Mouse (Mus musculus) thymus, adult 2 months (tissue): ENCODE results near the gene Catsperd. TPM values are rescaled to one million over a fixed set of nuclear protein-coding genes. Genes with fewer than 3 reads are reported as not detected.

Source experiments
- DNase-seq: peaks from one replicate; pipeline ENCODE4 v3.0.0; 2021
- H3K27ac ChIP-seq: fragments of 200-500 bp; 2 replicates; pipeline ENCODE4 v1.5.1; 2012; ENCODE audit warnings: low read length, control low read depth; ENCODE audit not compliant: control insufficient read depth, insufficient read depth
- H3K27me3 ChIP-seq: fragments of 200-500 bp; 2 replicates; pipeline ENCODE4 v1.6.1; 2012; ENCODE audit warnings: mild to moderate bottlenecking, low read length, moderate library complexity, mixed read lengths; ENCODE audit not compliant: control insufficient read depth, insufficient read depth
- H3K36me3 ChIP-seq: fragments of 200-500 bp; 2 replicates; pipeline ENCODE4 v1.6.1; 2012; ENCODE audit warnings: mild to moderate bottlenecking, low read length, moderate library complexity; ENCODE audit not compliant: control insufficient read depth, insufficient read depth
- H3K4me1 ChIP-seq: fragments of 200-500 bp; replicated peaks from 2 replicates; pipeline ENCODE4 v1.6.1; 2012; ENCODE audit warnings: low read length; ENCODE audit not compliant: control insufficient read depth, insufficient read depth
- H3K4me3 ChIP-seq: fragments of 200-500 bp; 2 replicates; pipeline ENCODE4 v1.5.1; 2012; ENCODE audit warnings: mild to moderate bottlenecking, low read length, control low read depth, moderate library complexity; ENCODE audit not compliant: control insufficient read depth, insufficient read depth
- CTCF ChIP-seq: fragments of 200-500 bp; IDR thresholded peaks from 2 replicates; pipeline ENCODE4 v1.5.1; 2012; ENCODE audit warnings: mild to moderate bottlenecking, control low read depth, low read length, moderate library complexity, borderline replicate concordance; ENCODE audit not compliant: control insufficient read depth, poor library complexity, insufficient read depth; ENCODE audit errors: extremely low read depth
- POLR2A ChIP-seq: fragments of 200-500 bp; IDR thresholded peaks from 2 replicates; pipeline ENCODE4 v1.6.1; 2012; ENCODE audit warnings: mild to moderate bottlenecking, low read length, control low read depth, moderate library complexity; ENCODE audit not compliant: control insufficient read depth, poor library complexity, insufficient read depth; ENCODE audit errors: extremely low read depth
- WGBS: fragments of 180-500 bp; shearing (Covaris S2); methylation state at CpG from one replicate; pipeline ENCODE4 v1.1.7; 2018; 5-methylcytosine and 5-hydroxymethylcytosine counted together
- polyA plus RNA-seq: library from polyadenylated mRNA; depleted of rRNA; stranded (reverse); fragments of >200 nt; gene quantifications from 2 replicates; pipeline ENCODE4 v1.2.3, GENCODE M21; 2012; rRNA removed

Gene Catsperd
- polyA plus RNA-seq, result 0.50 and 0.51 TPM in 2 replicates

- Histone ChIP-seq H3K4me1 (peaks cover 19% of the 10 kb centered on the region), H3K27me3 (no peaks in the 10 kb centered on the region; the same call in 1 of the 2 replicates), H3K36me3 (no peaks in the 10 kb centered on the region), H3K27ac (no peak within 1 kb of the TSS), H3K4me3 (peak within 1 kb of the TSS; percentile 93)
- DNase-seq, result no peak
- no peak for TF ChIP-seq POLR2A
- TF ChIP-seq CTCF, result no peak
- WGBS, result 19% methylated on average over 26 of the region's 26 CpGs
Observed at GRCm38 (mm10) chr17:56627530-56628277, at the start of gene Catsperd. Gene Catsperd (plus strand): TSS chr17:56628143.

- H3K27me3 ChIP-seq, result no peaks in the 10 kb centered on the region
- TF ChIP-seq POLR2A (no peak), CTCF (no peak)
- H3K4me3 ChIP-seq, result peak overlapping the region; percentile 73
- H3K4me1 ChIP-seq, result peaks cover 25% of the 10 kb centered on the region
- DNase-seq, result no peak
- WGBS, result 51% methylated on average over 1 of the region's 1 CpGs
- H3K36me3 ChIP-seq, result peaks cover 34% of the 10 kb centered on the region
- H3K27ac ChIP-seq, result no peak overlapping the region
Observed at GRCm38 (mm10) chr17:56583071-56583470, 44.9 kb upstream of the Catsperd start.

- Histone ChIP-seq H3K27ac (peak overlapping the region; percentile 72), H3K27me3 (no peaks in the 10 kb centered on the region), H3K4me3 (peak overlapping the region; percentile 73), H3K4me1 (peaks cover 25% of the 10 kb centered on the region), H3K36me3 (peaks cover 31% of the 10 kb centered on the region)
- DNase-seq, result no peak
- under 1% methylated on average over 33 of the region's 33 CpGs for WGBS
- no peak for TF ChIP-seq POLR2A
- no peak for TF ChIP-seq CTCF
Observed at GRCm38 (mm10) chr17:56583611-56584256, 44.2 kb upstream of the Catsperd start.

- H3K4me3 ChIP-seq, result peak within 1 kb of the TSS; percentile 73
- TF ChIP-seq CTCF (peak; percentile 53; the same call in 1 of the 2 replicates), POLR2A (peak; percentile 81)
- WGBS, result under 1% methylated on average over 89 of the region's 101 CpGs
- H3K27ac ChIP-seq, result peak within 1 kb of the TSS; percentile 72
- peaks cover 25% of the 10 kb centered on the region for H3K4me1 ChIP-seq
- H3K36me3 ChIP-seq, result peaks cover 31% of the 10 kb centered on the region
- no peaks in the 10 kb centered on the region for H3K27me3 ChIP-seq
- DNase-seq, result peak; percentile 98
Observed at GRCm38 (mm10) chr17:56584257-56585130, 43.4 kb upstream of the Catsperd start, which contains the start of the genes Safb2 and Safb. Gene Safb2 (minus strand): TSS chr17:56584585. Gene Safb (plus strand): TSS chr17:56584825.

DNA sequence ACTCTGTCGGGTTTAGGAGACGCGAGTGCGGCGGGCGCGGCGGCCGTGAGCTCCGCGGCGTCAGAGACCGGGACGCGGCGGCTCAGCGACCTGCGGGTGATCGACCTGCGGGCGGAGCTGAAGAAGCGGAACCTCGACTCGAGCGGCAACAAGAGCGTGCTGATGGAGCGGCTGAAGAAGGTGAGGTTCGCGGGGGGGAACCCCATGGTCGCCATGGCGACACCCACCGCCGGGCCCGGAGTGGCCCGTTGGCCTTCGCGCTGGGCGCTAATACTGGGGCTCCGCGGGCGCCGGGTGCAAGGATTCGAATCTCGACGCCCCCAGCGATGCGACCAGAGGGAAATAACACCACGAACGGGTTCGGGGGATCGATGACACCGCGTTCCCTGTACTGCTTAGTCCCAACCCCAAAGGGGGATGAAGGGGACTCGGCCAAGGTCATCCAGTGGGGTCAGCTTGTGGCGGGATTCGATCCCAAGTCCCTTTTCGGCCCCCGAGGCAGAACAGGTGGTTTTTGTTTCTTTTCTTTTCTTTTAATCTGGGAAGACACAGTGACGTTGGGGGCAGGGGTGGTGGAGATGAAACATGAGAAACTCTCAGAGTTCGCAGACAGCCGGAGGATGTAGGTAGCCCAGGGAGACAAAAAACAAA, 42.6 kb upstream of the Catsperd start:
- DNase-seq, result no peak
- H3K4me1 ChIP-seq, result peaks cover 25% of the 10 kb centered on the region

DNA sequence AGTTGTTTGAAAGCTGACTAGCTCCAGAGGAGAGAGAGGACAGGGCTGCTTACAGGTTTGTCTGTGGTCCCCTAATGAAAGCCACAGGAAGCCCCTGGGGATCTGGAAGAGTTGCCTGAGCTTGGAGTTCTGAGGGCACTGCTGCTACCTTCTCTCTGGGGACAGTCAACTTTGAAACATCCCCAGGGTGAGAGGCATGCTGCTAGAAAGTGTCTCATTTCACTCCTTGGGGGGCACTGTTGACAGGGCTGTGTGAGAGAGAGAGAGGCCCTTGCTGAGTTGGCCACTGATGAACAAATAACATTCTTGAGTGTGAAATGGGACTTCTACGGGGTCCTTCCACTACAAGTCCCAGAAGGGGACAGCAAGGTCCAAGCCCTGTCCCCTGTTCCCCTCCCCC, 40.2 kb upstream of the Catsperd start:
- no peak for DNase-seq
- peaks cover 41% of the 10 kb centered on the region for H3K36me3 ChIP-seq
- no peak overlapping the region for H3K4me3 ChIP-seq
- no peak for TF ChIP-seq POLR2A
- no peak for TF ChIP-seq CTCF
- 93% methylated on average over 1 of the region's 1 CpGs for WGBS
- H3K27me3 ChIP-seq, result no peaks in the 10 kb centered on the region
- H3K27ac ChIP-seq, result no peak overlapping the region
- H3K4me1 ChIP-seq, result peaks cover 18% of the 10 kb centered on the region

More for the DNA sequence above, 42.6 kb upstream of the Catsperd start:
- WGBS, result under 1% methylated on average over 61 of the region's 61 CpGs
- H3K27me3 ChIP-seq, result no peaks in the 10 kb centered on the region
- TF ChIP-seq CTCF (no peak), POLR2A (no peak)
- peak overlapping the region; percentile 41 for H3K27ac ChIP-seq
- peak overlapping the region; percentile 62 for H3K4me3 ChIP-seq
- peaks cover 32% of the 10 kb centered on the region for H3K36me3 ChIP-seq
